Mouse (Mus musculus): Measurements from ENCODE around the gene Vps29. TPM values are rescaled to one million over a fixed set of nuclear protein-coding genes. Genes with fewer than 3 reads are reported as not detected.

The Vps29 gene
- 178 and 184 TPM in 2 replicates for polyA plus RNA-seq (2015; fragmentation: Nextera tagmentation; extraction: Ambion mirVana)

DNA sequence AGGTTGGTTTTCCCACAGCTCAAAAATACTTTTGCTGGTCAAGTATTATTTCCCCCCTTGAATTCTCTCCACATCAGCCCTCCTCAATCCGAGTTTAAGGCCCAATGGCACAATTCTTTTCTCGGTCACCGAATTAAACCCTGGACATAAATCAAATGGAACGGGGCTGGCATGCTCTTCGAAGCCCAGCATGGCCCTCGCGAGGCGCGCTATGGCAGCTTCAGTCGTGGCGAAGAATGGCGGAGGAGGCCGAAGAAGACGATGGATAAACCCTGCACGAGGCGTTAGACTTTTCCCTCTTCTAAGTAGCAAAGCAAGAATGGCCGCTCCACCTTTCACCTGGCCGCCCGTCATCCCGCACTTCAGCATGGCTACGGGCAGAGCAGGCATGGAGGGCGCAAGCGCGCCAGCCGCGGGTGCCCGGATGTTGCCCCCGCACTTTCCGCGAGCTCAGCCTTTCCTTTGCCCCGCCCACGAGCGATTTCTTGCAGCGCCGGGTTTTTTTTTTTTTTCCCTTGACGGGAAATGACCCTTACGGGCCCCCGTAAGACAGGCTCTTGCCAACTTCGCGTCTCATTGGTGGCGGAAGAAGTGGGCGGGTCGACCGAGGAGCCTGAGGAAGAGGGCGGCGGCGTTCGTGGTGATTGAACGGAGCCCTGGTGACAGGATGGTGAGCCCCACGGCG lies at the start of gene Vps29, which contains the start of gene Rad9b:
TSS of gene Vps29 (plus strand) at position 563 of the 685 bp plus-strand sequence.
TSS of gene Rad9b (minus strand) at position 427 of the 685 bp plus-strand sequence.
- Histone ChIP-seq H3K4me3 (replicated peaks) (peak within 1 kb of the TSS; percentile 96), H3K4me1 (no peaks in the 10 kb centered on the region), H3K9me3 (replicated peaks) (no peaks in the 10 kb centered on the region), H3K27ac (replicated peaks) (peak within 1 kb of the TSS; percentile 73), H3K9ac (peak within 1 kb of the TSS; percentile 78), H3K36me3 (no peaks in the 10 kb centered on the region), H3K27me3 (no peaks in the 10 kb centered on the region), H3K4me2 (replicated peaks) (peak within 1 kb of the TSS; percentile 74)
- ATAC-seq (ENCODE audit: insufficient number of reproducible peaks, low FRiP score, low TSS enrichment, low read depth), result peak; percentile 92
- WGBS, result 3% methylated on average over 51 of the region's 51 CpGs

DNA sequence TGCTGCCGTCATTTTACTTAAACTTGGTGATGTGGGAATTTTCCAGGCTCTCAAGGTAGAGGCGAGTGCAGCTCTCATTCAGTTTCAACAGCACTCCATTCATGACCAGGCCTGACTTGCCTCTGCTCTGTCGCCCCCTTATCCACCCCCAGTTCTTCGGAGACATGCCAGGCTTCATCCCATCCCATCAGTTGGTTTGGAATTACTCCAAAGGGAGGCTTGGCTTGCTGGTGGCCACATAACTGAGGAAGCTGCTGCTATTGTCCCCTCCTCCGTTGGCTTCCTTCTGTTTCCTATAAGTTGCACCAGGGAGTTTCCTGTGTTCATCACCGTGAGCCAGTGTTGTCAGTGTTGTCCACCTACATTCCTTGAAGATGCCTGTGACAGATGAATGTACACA lies 49.6 kb upstream of the Vps29 start:
- no peak for ATAC-seq (ENCODE audit: insufficient number of reproducible peaks, low FRiP score, low TSS enrichment, low read depth)
- Histone ChIP-seq H3K4me3 (replicated peaks) (no peak overlapping the region), H3K27me3 (no peaks in the 10 kb centered on the region), H3K4me2 (replicated peaks) (no peak overlapping the region), H3K4me1 (peaks cover 36% of the 10 kb centered on the region), H3K9ac (no peak overlapping the region), H3K36me3 (peaks cover 8% of the 10 kb centered on the region; the same call in 1 of the 2 replicates), H3K27ac (replicated peaks) (peak overlapping the region; percentile 61), H3K9me3 (replicated peaks) (no peaks in the 10 kb centered on the region)
- 64% methylated on average over 6 of the region's 6 CpGs for WGBS

- Histone ChIP-seq H3K4me3 (replicated peaks) (no peak overlapping the region), H3K4me1 (peaks cover 36% of the 10 kb centered on the region), H3K4me2 (replicated peaks) (no peak overlapping the region), H3K27ac (replicated peaks) (no peak overlapping the region), H3K9ac (no peak overlapping the region), H3K27me3 (no peaks in the 10 kb centered on the region), H3K36me3 (peaks cover 10% of the 10 kb centered on the region; the same call in 1 of the 2 replicates), H3K9me3 (replicated peaks) (no peaks in the 10 kb centered on the region)
- 89% methylated on average over 7 of the region's 7 CpGs for WGBS
- no peak for ATAC-seq (ENCODE audit: insufficient number of reproducible peaks, low FRiP score, low TSS enrichment, low read depth)
Observed at GRCm38 (mm10) chr5:122305472-122305871, 48.7 kb upstream of the Vps29 start.

DNA sequence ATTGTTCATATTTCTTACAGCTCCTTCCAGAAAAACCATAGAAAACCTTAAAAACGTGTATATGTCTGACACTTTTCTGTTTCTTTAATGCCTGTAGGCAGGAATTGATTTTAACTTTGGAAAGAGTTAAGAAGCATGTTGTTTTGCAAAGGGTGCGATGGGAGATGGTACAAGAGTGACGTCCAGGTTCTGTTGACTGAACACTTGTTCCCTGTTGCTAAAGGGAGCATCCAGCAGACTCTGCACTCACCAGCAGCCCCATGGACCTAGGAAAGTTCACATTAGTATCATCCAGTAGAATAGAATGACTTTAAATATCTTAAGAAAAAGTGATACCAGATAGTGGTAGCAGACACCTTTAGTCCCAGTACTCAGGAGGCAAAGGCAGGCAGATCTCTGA lies 47.6 kb upstream of the Vps29 start:
- ATAC-seq (ENCODE audit: insufficient number of reproducible peaks, low FRiP score, low TSS enrichment, low read depth), result no peak
- H3K4me3 ChIP-seq (replicated peaks), result no peak overlapping the region
- H3K36me3 ChIP-seq, result peaks cover 15% of the 10 kb centered on the region; the same call in 1 of the 2 replicates
- no peak overlapping the region for H3K4me2 ChIP-seq (replicated peaks)
- no peaks in the 10 kb centered on the region for H3K27me3 ChIP-seq
- WGBS, result 88% methylated on average over 3 of the region's 3 CpGs
- H3K9ac ChIP-seq, result no peak overlapping the region
- no peaks in the 10 kb centered on the region for H3K9me3 ChIP-seq (replicated peaks)
- no peak overlapping the region for H3K27ac ChIP-seq (replicated peaks)
- H3K4me1 ChIP-seq, result peaks cover 36% of the 10 kb centered on the region

DNA sequence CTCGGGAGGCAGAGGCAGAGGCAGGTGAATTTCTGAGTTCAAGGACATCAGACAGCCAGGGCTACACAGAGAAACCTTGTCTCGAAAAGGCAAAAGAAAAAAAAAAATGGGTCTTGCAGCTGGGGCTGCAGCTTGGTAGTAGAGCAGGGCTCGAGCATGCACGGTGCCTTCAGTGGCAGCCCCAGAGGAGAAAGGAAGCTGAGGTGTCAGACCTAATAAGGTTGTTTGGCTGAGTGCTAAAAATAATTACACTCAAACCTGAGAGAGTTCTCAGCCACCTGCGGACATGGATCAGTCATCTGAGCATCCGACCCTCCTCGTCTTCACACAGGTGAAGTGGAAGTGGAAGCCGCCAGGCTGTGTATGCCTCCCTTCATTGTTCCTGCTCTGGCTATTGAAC lies 43.5 kb upstream of the Vps29 start:
- ATAC-seq (ENCODE audit: insufficient number of reproducible peaks, low FRiP score, low TSS enrichment, low read depth), result no peak
- Histone ChIP-seq H3K9ac (no peak overlapping the region), H3K36me3 (peaks cover 15% of the 10 kb centered on the region; the same call in 1 of the 2 replicates), H3K9me3 (replicated peaks) (no peaks in the 10 kb centered on the region), H3K27ac (replicated peaks) (no peak overlapping the region), H3K4me2 (replicated peaks) (no peak overlapping the region), H3K4me3 (replicated peaks) (no peak overlapping the region), H3K4me1 (peaks cover 12% of the 10 kb centered on the region), H3K27me3 (no peaks in the 10 kb centered on the region)
- WGBS, result 87% methylated on average over 8 of the region's 8 CpGs

GRCm38 (mm10) chr5:122311692-122312091 lies 42.5 kb upstream of the Vps29 start:
- H3K4me1 ChIP-seq, result peaks cover 11% of the 10 kb centered on the region
- no peaks in the 10 kb centered on the region for H3K9me3 ChIP-seq (replicated peaks)
- peaks cover 16% of the 10 kb centered on the region for H3K36me3 ChIP-seq
- H3K27me3 ChIP-seq, result no peaks in the 10 kb centered on the region
- 66% methylated on average over 7 of the region's 7 CpGs for WGBS
- no peak overlapping the region for H3K9ac ChIP-seq
- ATAC-seq (ENCODE audit: insufficient number of reproducible peaks, low FRiP score, low TSS enrichment, low read depth), result no peak
- H3K4me2 ChIP-seq (replicated peaks), result no peak overlapping the region
- no peak overlapping the region for H3K4me3 ChIP-seq (replicated peaks)
- H3K27ac ChIP-seq (replicated peaks), result no peak overlapping the region

- Histone ChIP-seq H3K9me3 (replicated peaks) (no peaks in the 10 kb centered on the region), H3K4me1 (peaks cover 11% of the 10 kb centered on the region), H3K9ac (no peak overlapping the region), H3K4me3 (replicated peaks) (no peak overlapping the region), H3K36me3 (peaks cover 22% of the 10 kb centered on the region), H3K27me3 (no peaks in the 10 kb centered on the region), H3K4me2 (replicated peaks) (no peak overlapping the region), H3K27ac (replicated peaks) (no peak overlapping the region)
- ATAC-seq (ENCODE audit: insufficient number of reproducible peaks, low FRiP score, low TSS enrichment, low read depth), result no peak
- WGBS, result 87% methylated on average over 4 of the region's 4 CpGs
Observed at GRCm38 (mm10) chr5:122312346-122312745, 41.8 kb upstream of the Vps29 start.

DNA sequence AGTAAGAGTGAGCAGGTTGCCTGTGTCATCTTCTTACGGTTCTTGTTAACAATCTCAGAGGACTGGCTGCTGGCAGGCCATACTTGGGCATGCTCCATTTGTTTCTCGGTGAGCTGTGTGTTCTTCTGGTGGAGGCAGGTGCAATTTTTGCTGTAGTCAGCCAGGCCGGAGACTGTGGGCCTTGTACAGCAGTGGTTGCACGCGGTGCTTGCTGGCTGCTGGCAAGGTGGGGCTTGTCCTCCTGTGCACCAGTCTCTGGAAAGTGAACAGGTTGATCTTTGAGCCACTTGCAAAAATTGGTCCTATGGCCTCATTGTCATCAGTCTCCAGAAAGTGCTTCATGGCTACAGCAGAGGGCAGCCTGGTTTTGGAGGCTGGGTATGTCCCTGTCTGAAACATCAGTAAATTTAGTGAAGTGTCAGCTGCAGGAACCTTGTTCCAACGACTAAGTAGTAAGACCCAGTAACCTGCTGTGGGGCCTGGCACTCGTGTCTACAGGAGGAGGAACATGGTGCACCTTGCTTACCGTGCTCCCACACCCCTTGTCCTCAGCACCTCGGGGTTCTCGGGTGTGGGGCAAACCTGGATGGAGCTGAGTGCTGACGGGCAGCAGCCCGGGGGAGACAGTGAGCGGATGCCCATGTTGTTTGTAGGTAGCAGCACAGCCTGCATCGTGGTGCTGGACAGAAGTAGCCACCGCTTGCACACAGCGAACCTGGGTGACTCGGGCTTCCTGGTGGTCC lies 41.1 kb upstream of the Vps29 start:
- no peak overlapping the region for H3K9ac ChIP-seq
- peaks cover 11% of the 10 kb centered on the region for H3K4me1 ChIP-seq
- no peaks in the 10 kb centered on the region for H3K27me3 ChIP-seq
- WGBS, result 90% methylated on average over 17 of the region's 17 CpGs
- no peak overlapping the region for H3K4me2 ChIP-seq (replicated peaks)
- peaks cover 26% of the 10 kb centered on the region for H3K36me3 ChIP-seq
- ATAC-seq (ENCODE audit: insufficient number of reproducible peaks, low FRiP score, low TSS enrichment, low read depth), result no peak
- H3K9me3 ChIP-seq (replicated peaks), result no peaks in the 10 kb centered on the region
- no peak overlapping the region for H3K27ac ChIP-seq (replicated peaks)
- no peak overlapping the region for H3K4me3 ChIP-seq (replicated peaks)

GRCm38 (mm10) chr5:122314966-122315667 lies 39.1 kb upstream of the Vps29 start:
- Histone ChIP-seq H3K27me3 (no peaks in the 10 kb centered on the region), H3K4me2 (replicated peaks) (no peak overlapping the region), H3K9me3 (replicated peaks) (no peaks in the 10 kb centered on the region), H3K27ac (replicated peaks) (peak overlapping the region; percentile 40), H3K4me1 (peaks cover 11% of the 10 kb centered on the region), H3K36me3 (peaks cover 19% of the 10 kb centered on the region), H3K4me3 (replicated peaks) (no peak overlapping the region), H3K9ac (no peak overlapping the region)
- peak; percentile 90 for ATAC-seq (ENCODE audit: insufficient number of reproducible peaks, low FRiP score, low TSS enrichment, low read depth)
- 55% methylated on average over 20 of the region's 20 CpGs for WGBS

DNA sequence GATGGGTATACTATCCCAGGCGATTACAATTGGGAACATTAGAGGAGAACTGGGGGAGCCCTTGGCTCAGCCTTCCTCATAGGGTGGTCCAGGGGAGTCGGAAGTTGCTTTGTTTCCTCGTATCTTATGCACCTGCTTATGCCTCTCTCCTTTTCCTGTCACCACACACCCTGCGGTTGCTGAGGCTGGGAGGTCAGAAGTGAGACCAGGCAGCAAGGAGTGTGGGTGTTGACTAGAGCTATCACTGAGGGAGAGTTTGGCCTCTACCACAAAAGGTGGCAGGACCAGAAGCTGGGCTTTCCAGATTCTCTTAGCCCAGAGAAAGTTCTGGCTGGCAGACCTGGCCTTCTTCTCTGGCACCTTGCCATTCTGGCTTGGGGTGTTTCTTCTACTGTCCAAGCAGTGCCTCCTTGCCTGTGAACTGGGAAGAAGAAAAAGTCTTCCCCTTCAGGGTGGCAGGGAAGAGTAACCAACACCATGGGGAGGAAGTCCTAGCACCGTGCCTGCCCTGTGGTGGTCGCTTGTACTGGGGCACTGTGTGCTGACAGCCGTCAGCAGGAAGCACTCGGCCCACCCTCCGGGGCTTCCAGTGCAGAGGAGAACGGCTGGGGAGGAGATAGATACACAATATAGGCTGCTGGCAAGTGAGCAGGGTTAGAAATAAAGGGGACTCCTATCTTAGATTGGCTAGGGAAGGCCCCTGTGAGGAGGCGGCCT lies 36.7 kb upstream of the Vps29 start:
- whole genome bisulfite sequencing, result 74% methylated on average over 11 of the region's 11 CpGs
- peaks cover 30% of the 10 kb centered on the region for H3K36me3 ChIP-seq

More for the DNA sequence above, 36.7 kb upstream of the Vps29 start:
- H3K4me2 ChIP-seq (replicated peaks), result no peak overlapping the region
- peaks cover 11% of the 10 kb centered on the region for H3K4me1 ChIP-seq
- no peak overlapping the region for H3K27ac ChIP-seq (replicated peaks)
- H3K4me3 ChIP-seq (replicated peaks), result no peak overlapping the region
- H3K27me3 ChIP-seq, result no peaks in the 10 kb centered on the region
- no peaks in the 10 kb centered on the region for H3K9me3 ChIP-seq (replicated peaks)
- ATAC-seq (ENCODE audit: insufficient number of reproducible peaks, low FRiP score, low TSS enrichment, low read depth), result no peak
- H3K9ac ChIP-seq, result no peak overlapping the region

Data from embryonic facial prominence, embryonic 15.5 days (tissue).